Mouse (Mus musculus) CH12.LX (cell line): ENCODE measurements around the gene Mast3. TPM values are rescaled to one million over a fixed set of nuclear protein-coding genes. Genes with fewer than 3 reads are reported as not detected.
A peak's percentile ranks its signal among the peaks of the same experiment; 100 is the strongest.

ENCODE experiments used
- DNase-seq: peaks from one replicate; pipeline ENCODE4 v3.0.0-alpha.2; 2013; ENCODE audit errors: extremely low read depth
- H3K27ac ChIP-seq: 2 replicates; pipeline ENCODE4 v1.5.1; 2012; ENCODE audit warnings: low read depth, mild to moderate bottlenecking, control low read depth, moderate library complexity; ENCODE audit not compliant: insufficient read depth
- H3K27me3 ChIP-seq: replicated peaks from 2 replicates; pipeline ENCODE3; 2012; ENCODE audit warnings: inconsistent platforms
- H3K36me3 ChIP-seq, 2 experiments: replicated peaks in 1 of 2; 2 replicates each; pipeline versions ENCODE3 to v1.6.1; 2012; ENCODE audit warnings: inconsistent platforms in 1 of 2, low read length in 1 of 2, mild to moderate bottlenecking in 1 of 2, mixed read lengths in 1 of 2, moderate library complexity in 1 of 2; ENCODE audit not compliant: control insufficient read depth in 1 of 2, insufficient read depth in 1 of 2
- H3K4me1 ChIP-seq, 2 experiments: 2 replicates each; pipeline ENCODE4 v1.6.1; 2012; ENCODE audit warnings: inconsistent platforms in 1 of 2, moderate library complexity in 1 of 2; ENCODE audit not compliant: insufficient read depth in 2 of 2, control insufficient read depth in 1 of 2
- H3K4me2 ChIP-seq: 2 replicates; pipeline ENCODE4 v1.6.1; 2012; ENCODE audit warnings: low read depth, mild to moderate bottlenecking, control low read depth; ENCODE audit not compliant: poor library complexity, insufficient read depth, severe bottlenecking
- H3K4me3 ChIP-seq, 3 experiments: fragments of 150-350 bp in 1 of 3; sonication (generic) in 1 of 3; replicated peaks in 1 of 3; 2 replicates each; pipeline versions ENCODE3 to v1.5.1; 2011 to 2012; ENCODE audit warnings: low read depth in 2 of 3, low read length in 2 of 3, mild to moderate bottlenecking in 2 of 3, moderate library complexity in 2 of 3, control low read depth in 1 of 3, improper control_type of control experiment in 1 of 3, inconsistent platforms in 1 of 3, mixed read lengths in 1 of 3; ENCODE audit not compliant: poor library complexity in 1 of 3
- H3K79me2 ChIP-seq: replicated peaks from 2 replicates; pipeline ENCODE4 v1.6.1; 2012; ENCODE audit warnings: mild to moderate bottlenecking, moderate library complexity; ENCODE audit not compliant: control insufficient read depth, poor library complexity, insufficient read depth, severe bottlenecking; ENCODE audit errors: extremely low read depth
- H3K9ac ChIP-seq: 2 replicates; pipeline ENCODE4 v1.6.1; 2012; ENCODE audit warnings: low read depth, mild to moderate bottlenecking, control low read depth, moderate library complexity; ENCODE audit not compliant: insufficient read depth
- H3K9me3 ChIP-seq: replicated peaks from 2 replicates; pipeline ENCODE3; 2012; ENCODE audit warnings: low read length, inconsistent platforms, mixed read lengths
- BHLHE40 ChIP-seq: IDR thresholded peaks from 2 replicates; pipeline ENCODE4 v1.6.1; 2011; ENCODE audit warnings: mild to moderate bottlenecking, low read depth, low read length, improper control_type of control experiment
- EP300 ChIP-seq: IDR thresholded peaks from 2 replicates; pipeline ENCODE4 v1.6.1; 2011; ENCODE audit warnings: low read length, improper control_type of control experiment
- HCFC1 ChIP-seq: IDR thresholded peaks from 2 replicates; pipeline ENCODE4 v1.6.1; 2012; ENCODE audit warnings: low read depth, mild to moderate bottlenecking, inconsistent platforms, low read length, improper control_type of control experiment
- KAT2A ChIP-seq: IDR thresholded peaks from 2 replicates; pipeline ENCODE4 v1.6.1; 2012; ENCODE audit warnings: low read length, improper control_type of control experiment, inconsistent platforms; ENCODE audit not compliant: insufficient replicate concordance
- MAX ChIP-seq: IDR thresholded peaks from 2 replicates; pipeline ENCODE4 v1.6.1; 2011; ENCODE audit warnings: low read length, improper control_type of control experiment
- MYC ChIP-seq: IDR thresholded peaks from 2 replicates; pipeline ENCODE4 v1.6.1; 2011; ENCODE audit warnings: low read depth, mild to moderate bottlenecking, improper control_type of control experiment, low read length
- NELFE ChIP-seq: IDR thresholded peaks from 2 replicates; pipeline ENCODE4 v1.6.1; 2011; ENCODE audit warnings: low read depth, low read length, improper control_type of control experiment
- NRF1 ChIP-seq: IDR thresholded peaks from 2 replicates; pipeline ENCODE4 v1.6.1; 2014; ENCODE audit warnings: low read depth, mild to moderate bottlenecking, inconsistent platforms, low read length, improper control_type of control experiment, moderate library complexity
- POLR2A ChIP-seq: IDR thresholded peaks from 2 replicates; pipeline ENCODE4 v1.6.1; 2011; ENCODE audit warnings: low read depth, mild to moderate bottlenecking, improper control_type of control experiment, low read length
- SIN3A ChIP-seq: IDR thresholded peaks from 2 replicates; pipeline ENCODE4 v1.6.1; 2012; ENCODE audit warnings: low read length, improper control_type of control experiment, inconsistent platforms
- SMC3 ChIP-seq: IDR thresholded peaks from 2 replicates; pipeline ENCODE4 v1.6.1; 2011; ENCODE audit warnings: low read depth, low read length, improper control_type of control experiment
- TBP ChIP-seq: conservative IDR thresholded peaks from 2 replicates; pipeline ENCODE4 v1.6.1; 2011; ENCODE audit warnings: low read depth, low read length, improper control_type of control experiment
- TCF12 ChIP-seq: IDR thresholded peaks from 2 replicates; pipeline ENCODE4 v1.6.1; 2014; ENCODE audit warnings: low read depth, mild to moderate bottlenecking, inconsistent platforms, low read length, improper control_type of control experiment
- USF1 ChIP-seq: IDR thresholded peaks from 2 replicates; pipeline ENCODE4 v1.6.1; 2014; ENCODE audit warnings: low read depth, mild to moderate bottlenecking, inconsistent platforms, low read length, improper control_type of control experiment
- USF2 ChIP-seq: conservative IDR thresholded peaks from 2 replicates; pipeline ENCODE4 v1.6.1; 2011; ENCODE audit warnings: low read depth, low read length, improper control_type of control experiment
- ZC3H11A ChIP-seq: IDR thresholded peaks from 2 replicates; pipeline ENCODE4 v1.6.1; 2012; ENCODE audit warnings: low read depth, mild to moderate bottlenecking, inconsistent platforms, low read length, improper control_type of control experiment
- dilution Hi-C: fragments of 300-500 bp; cut with MboI; formaldehyde crosslinking; loops from 2 replicates; pipeline ENCODE4 v1.14.3; 2020; ENCODE audit warnings: low sequenced_read_pairs; ENCODE audit not compliant: extremely low pct_unique_long_range_greater_than_20kb, extremely low pct_ligation_motif_present
- in situ Hi-C: fragments of 300-500 bp; cut with MboI; formaldehyde crosslinking; loops from 3 replicates; pipeline ENCODE4 v1.14.3; 2019; ENCODE audit warnings: low sequenced_read_pairs, low pct_ligation_motif_present, low pct_unique_long_range_greater_than_20kb, mixed read lengths
- polyA plus RNA-seq: library from polyadenylated mRNA; unstranded; fragments of >175 nt; gene quantifications from 2 replicates; pipeline ENCODE4 v1.2.1, GENCODE M21; 2012; ENCODE audit warnings: low read depth; ENCODE audit not compliant: insufficient read length
- total RNA-seq, 2 experiments: library from RNA; depleted of rRNA; stranded (reverse); fragments of 300-350 nt in 1 of 2; fragments of >200 nt in 1 of 2; gene quantifications; 2 replicates each; pipeline ENCODE4 v1.2.3; 2012 to 2014

The Mast3 gene
- total RNA-seq (2012; rRNA removed) (11.3 and 11.6 TPM in 2 replicates), total RNA-seq (2014; rRNA removed) (3.3 and 7.0 TPM in 2 replicates), polyA plus RNA-seq (22.2 and 23.4 TPM in 2 replicates)

GRCm38 (mm10) chr8:70804481-70805206 is at the start of gene Mast3:
Gene Mast3, minus strand, starts transcription at chr8:70805054.
- peaks cover 4% of the 10 kb centered on the region for H3K27me3 ChIP-seq
- TF ChIP-seq POLR2A (peak; percentile 81), SMC3 (no peak), USF1 (peak; percentile 90), BHLHE40 (no peak), NRF1 (0 out of 2 replicates have a peak, but pooled peaks have one; percentile 7), USF2 (peak; percentile 71), TBP (0 out of 2 replicates have a peak, but pooled peaks have one; percentile 32), ZC3H11A (no peak), MAX (peak; percentile 47; the same call in 1 of the 2 replicates), MYC (no peak), EP300 (no peak), KAT2A (no peak), TCF12 (peak; percentile 60), SIN3A (peak; percentile 62), NELFE (no peak)
- H3K4me1 ChIP-seq = peaks cover 25 to 56% of the 10 kb centered on the region in 2 experiments
- peak within 1 kb of the TSS; percentile 38; the same call in 1 of the 2 replicates for H3K9ac ChIP-seq
- peak within 1 kb of the TSS; percentile 58 to 86 (median 68) for H3K4me3 ChIP-seq
- H3K79me2 ChIP-seq = peaks cover 7% of the 10 kb centered on the region; the same call in 1 of the 2 replicates
- in situ Hi-C loops = loop anchor here (5.0 kb wide), 1 partner anchor 37 kb away; no protein-coding TSS in a partner anchor
- DNase-seq = peak; percentile 82
- H3K27ac ChIP-seq = peak within 1 kb of the TSS; percentile 87; the same call in 1 of the 2 replicates
- H3K36me3 ChIP-seq = peaks cover 0 to 2% of the 10 kb centered on the region in 2 experiments
- peak within 1 kb of the TSS; percentile 93 for H3K4me2 ChIP-seq
- no peaks in the 10 kb centered on the region for H3K9me3 ChIP-seq
- dilution Hi-C loops = no loop called here

DNA sequence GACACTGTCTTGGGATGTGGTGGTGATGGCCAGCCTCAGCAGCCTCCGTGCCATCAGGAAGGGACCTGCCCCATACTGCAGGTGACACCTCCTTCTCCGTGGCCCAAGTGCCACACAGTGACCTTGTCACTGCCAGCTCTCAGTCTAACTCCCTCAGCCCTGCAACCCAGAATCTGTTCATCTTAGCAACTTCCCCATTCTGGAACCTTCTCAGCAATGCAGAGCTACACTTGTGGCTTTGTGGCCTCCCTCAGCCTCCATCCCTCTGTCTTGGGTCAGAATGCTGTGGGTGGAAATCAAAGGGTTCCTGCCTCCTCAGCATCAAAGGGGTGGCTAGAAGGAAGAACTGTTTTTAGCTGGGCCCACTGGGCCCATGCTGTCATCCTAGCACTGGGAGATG is 49.0 kb upstream of the Mast3 start:
- H3K36me3 ChIP-seq = no peaks in the 10 kb centered on the region
- no peak overlapping the region for H3K27ac ChIP-seq
- no peak overlapping the region for H3K4me2 ChIP-seq
- peaks cover 14 to 36% of the 10 kb centered on the region in 2 experiments for H3K4me1 ChIP-seq
- dilution Hi-C loops (no loop called here), in situ Hi-C loops (no loop called here)
- peaks cover 63% of the 10 kb centered on the region for H3K27me3 ChIP-seq
- no peak overlapping the region for H3K9ac ChIP-seq
- no peaks in the 10 kb centered on the region for H3K9me3 ChIP-seq
- H3K79me2 ChIP-seq = no peaks in the 10 kb centered on the region
- H3K4me3 ChIP-seq = no peak overlapping the region
- DNase-seq = peak; percentile 75
- TF ChIP-seq TBP = peak; percentile 72; the same call in 1 of the 2 replicates
- no peak for TF ChIP-seq HCFC1
